Mouse (Mus musculus) E14TG2a.4 (cell line): ENCODE measurements at regions not wholly inside any gene's neighbourhood (a gene's known extent, or its start where the extent isn't known, plus 50 kb on each side); places are given as distances from the start of the nearest gene placed in this dataset.

Experiments
- CTCF ChIP-seq: conservative IDR thresholded peaks from 2 replicates; pipeline ENCODE4 v1.5.1; 2014; ENCODE audit warnings: low read length
- NANOG ChIP-seq: IDR thresholded peaks from 2 replicates; pipeline ENCODE4 v1.6.1; 2014; ENCODE audit warnings: borderline replicate concordance, low read length, mixed read lengths

DNA sequence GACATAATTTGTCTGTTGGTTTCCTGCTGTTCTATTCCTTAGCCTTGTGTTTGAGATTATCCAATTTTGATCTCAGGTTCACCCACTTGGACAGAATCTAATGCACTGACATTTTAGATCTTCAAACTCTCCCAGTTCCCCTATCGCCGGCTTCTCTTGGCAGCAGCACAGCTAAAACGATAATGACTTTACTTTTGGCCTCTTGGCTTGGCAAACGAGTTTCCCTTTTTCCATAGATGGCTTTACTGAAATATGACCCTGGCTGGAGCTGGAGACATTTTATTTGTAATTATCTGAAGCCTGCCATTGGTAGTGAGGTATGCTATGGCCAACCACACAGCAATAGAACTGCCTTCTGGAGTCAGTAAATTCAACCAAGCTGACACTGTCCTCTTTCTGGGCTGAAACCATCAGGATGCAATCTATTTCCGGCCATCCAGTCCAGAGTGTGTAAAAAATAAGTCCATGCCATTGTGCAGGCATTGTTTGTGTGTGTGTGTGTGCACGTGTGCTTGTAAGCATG lies 162.2 kb upstream of the Speer4f2 start:
- TF ChIP-seq CTCF, result no peak
- TF ChIP-seq NANOG, result no peak
